Mouse (Mus musculus) forebrain, embryonic 16.5 days (tissue): Measurements from ENCODE around the gene Spink8. TPM values are rescaled to one million over a fixed set of nuclear protein-coding genes. Genes with fewer than 3 reads are reported as not detected.
"Not testable (repeated sequence)": the region's sequence is repeated elsewhere in the genome, so short reads cannot be mapped to it uniquely, and the experiment has no call there.

Experiments
- ATAC-seq: fragments of 200-750 bp; cut with Nextera tagmentation; 2 replicates; pipeline ENCODE4 v1.8.0; 2017; ENCODE audit warnings: mild to moderate bottlenecking, moderate library complexity
- H3K27ac ChIP-seq: fragments of 300-500 bp; sonication (generic); 2 replicates; pipeline ENCODE4 v1.5.1; 2014; ENCODE audit warnings: low read length, control low read depth
- H3K27me3 ChIP-seq: fragments of 300-500 bp; sonication (generic); replicated peaks from 2 replicates; pipeline ENCODE4 v1.6.1; 2014; ENCODE audit warnings: low read length; ENCODE audit not compliant: control insufficient read depth, insufficient read depth
- H3K36me3 ChIP-seq: fragments of 300-500 bp; sonication (generic); 2 replicates; pipeline ENCODE4 v1.6.1; 2014; ENCODE audit not compliant: control insufficient read depth, insufficient read depth
- H3K4me1 ChIP-seq: fragments of 300-500 bp; sonication (generic); replicated peaks from 2 replicates; pipeline ENCODE4 v1.6.1; 2014; ENCODE audit warnings: low read length; ENCODE audit not compliant: control insufficient read depth, insufficient read depth
- H3K4me2 ChIP-seq: fragments of 300-500 bp; sonication (generic); 2 replicates; pipeline ENCODE4 v1.6.1; 2014; ENCODE audit warnings: mild to moderate bottlenecking, low read length, control low read depth
- H3K4me3 ChIP-seq: fragments of 300-500 bp; sonication (generic); replicated peaks from 2 replicates; pipeline ENCODE4 v1.5.1; 2014; ENCODE audit warnings: mild to moderate bottlenecking, low read length, control low read depth
- H3K9ac ChIP-seq: fragments of 300-500 bp; sonication (generic); replicated peaks from 2 replicates; pipeline ENCODE4 v1.6.1; 2014; ENCODE audit warnings: low read depth, low read length, control low read depth
- H3K9me3 ChIP-seq: fragments of 300-500 bp; sonication (generic); 2 replicates; pipeline ENCODE4 v1.6.1; 2016; ENCODE audit warnings: low read length; ENCODE audit not compliant: control insufficient read depth
- WGBS: fragments of 180-500 bp; shearing (Covaris S2); extraction: QIAGEN DNeasy Blood & Tissue Kit; methylation state at CpG from one replicate; pipeline ENCODE4 v1.1.7; 2014; 5-methylcytosine and 5-hydroxymethylcytosine counted together
- polyA plus RNA-seq: library from polyadenylated mRNA; unstranded; fragments of >200 nt; fragmentation: Nextera tagmentation; extraction: Ambion mirVana; gene quantifications from 2 replicates; pipeline ENCODE4 v1.2.1, GENCODE M21; 2015

The Spink8 gene
- not detected in 2 replicates for polyA plus RNA-seq

DNA sequence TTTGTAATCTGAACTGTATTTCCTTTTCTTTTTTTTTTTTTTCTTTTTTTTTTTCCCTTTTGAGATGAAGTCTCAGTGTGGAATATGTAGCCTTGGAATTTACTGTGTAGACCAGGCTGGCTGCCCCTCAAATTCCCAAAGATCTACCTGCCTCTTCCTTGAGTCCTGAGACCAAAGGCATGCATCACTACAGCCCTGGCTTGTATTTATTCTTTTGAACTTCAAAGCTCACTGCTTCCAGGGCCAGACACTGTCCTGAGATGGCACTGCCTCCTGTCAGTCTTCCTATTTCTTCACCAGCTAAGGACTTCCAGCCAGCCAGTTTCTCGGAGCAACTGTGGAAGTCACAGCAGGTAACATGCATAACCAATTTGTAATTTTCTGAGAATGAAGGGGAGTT, at the start of gene Spink8:
Gene Spink8, plus strand, starts transcription at position 301 of the 400 bp plus-strand sequence.
- Histone ChIP-seq H3K4me3 (no peak within 1 kb of the TSS), H3K36me3 (no peaks in the 10 kb centered on the region), H3K27ac (no peak within 1 kb of the TSS), H3K27me3 (no peaks in the 10 kb centered on the region), H3K9me3 (no peaks in the 10 kb centered on the region), H3K4me1 (no peaks in the 10 kb centered on the region), H3K9ac (no peak within 1 kb of the TSS), H3K4me2 (no peak within 1 kb of the TSS)
- 53% methylated on average over 1 of the region's 1 CpGs for WGBS
- no peak for ATAC-seq

DNA sequence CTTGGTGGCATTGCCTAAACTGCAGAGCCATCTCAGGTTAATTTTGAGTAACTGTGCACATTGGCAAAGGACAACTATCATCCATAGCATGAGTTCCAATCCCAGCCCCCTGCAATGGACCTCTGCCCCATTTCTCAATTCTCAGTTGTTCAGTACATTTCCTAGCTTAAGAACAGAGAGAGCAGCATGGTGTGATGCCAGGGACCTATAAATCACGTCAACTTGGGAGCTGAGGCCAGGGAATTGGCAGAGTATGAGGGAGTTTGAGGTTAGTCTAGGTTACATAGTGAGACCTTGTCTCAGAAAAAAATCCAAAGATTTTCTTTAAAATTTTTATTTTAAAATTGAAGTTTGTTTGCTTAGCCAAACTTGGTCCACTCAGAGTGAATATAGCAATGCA, 45.2 kb upstream of the Spink8 start:
- not testable (repeated sequence) for H3K27me3 ChIP-seq, H3K27ac ChIP-seq, ATAC-seq, H3K4me2 ChIP-seq, H3K9me3 ChIP-seq, H3K4me3 ChIP-seq, H3K4me1 ChIP-seq, H3K36me3 ChIP-seq, H3K9ac ChIP-seq
- WGBS, result 69% methylated on average over 1 of the region's 1 CpGs

DNA sequence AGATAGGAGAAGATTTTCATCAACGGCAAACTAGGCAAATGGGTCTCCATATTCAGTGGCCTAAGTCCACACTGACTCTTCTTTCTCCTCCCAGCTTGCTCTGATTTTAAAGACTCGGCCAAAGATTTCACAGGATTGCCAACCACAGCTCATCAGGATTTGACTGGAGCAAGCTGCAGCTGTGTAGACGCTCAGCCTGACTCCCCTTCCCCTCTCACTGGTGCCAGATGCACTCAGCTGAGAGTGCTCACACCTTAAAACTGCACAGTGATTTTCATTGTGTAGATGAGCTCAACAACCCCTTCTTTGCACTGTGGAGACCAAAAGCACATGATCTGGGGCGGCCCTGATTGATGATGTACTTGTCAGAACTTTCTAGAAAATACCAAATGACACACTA, 21.5 kb upstream of the Spink8 start, which contains the start of gene Fbxw27:
Gene Fbxw27, minus strand, starts transcription at position 101 of the 400 bp plus-strand sequence.
- H3K27ac ChIP-seq, result not testable (repeated sequence)

DNA sequence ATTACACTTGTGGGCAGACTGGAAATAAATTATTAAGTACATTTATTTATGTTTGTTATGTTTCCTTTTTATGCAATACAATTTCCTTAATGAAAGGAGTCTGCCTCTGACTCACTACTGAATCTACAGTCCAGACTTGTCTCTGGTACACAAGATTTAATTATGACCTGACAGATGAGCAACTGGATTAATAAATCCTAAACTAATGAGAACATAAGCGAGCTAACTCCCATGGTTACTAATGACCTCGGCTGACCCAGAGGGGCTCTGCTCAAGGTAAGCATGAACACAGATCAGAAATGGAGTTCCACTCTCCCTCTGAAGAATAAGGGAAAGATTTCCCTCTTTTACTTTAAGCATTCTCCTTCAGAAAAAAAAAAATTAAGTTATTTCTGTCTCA, 16.9 kb upstream of the Spink8 start:
- no peak for ATAC-seq
- H3K9me3 ChIP-seq, result no peaks in the 10 kb centered on the region
- WGBS, result 68% methylated on average over 2 of the region's 2 CpGs
- no peaks in the 10 kb centered on the region for H3K36me3 ChIP-seq
- H3K4me2 ChIP-seq, result no peak overlapping the region
- no peaks in the 10 kb centered on the region for H3K27me3 ChIP-seq
- no peak overlapping the region for H3K4me3 ChIP-seq
- H3K9ac ChIP-seq, result no peak overlapping the region
- no peak overlapping the region for H3K27ac ChIP-seq
- no peaks in the 10 kb centered on the region for H3K4me1 ChIP-seq

More for the DNA sequence above, 21.5 kb upstream of the Spink8 start, which contains the start of gene Fbxw27:
- WGBS, result 79% methylated on average over 4 of the region's 4 CpGs
- H3K36me3 ChIP-seq, H3K4me3 ChIP-seq, H3K9ac ChIP-seq, H3K4me1 ChIP-seq, H3K9me3 ChIP-seq, ATAC-seq, H3K4me2 ChIP-seq, H3K27me3 ChIP-seq: not testable (repeated sequence)

DNA sequence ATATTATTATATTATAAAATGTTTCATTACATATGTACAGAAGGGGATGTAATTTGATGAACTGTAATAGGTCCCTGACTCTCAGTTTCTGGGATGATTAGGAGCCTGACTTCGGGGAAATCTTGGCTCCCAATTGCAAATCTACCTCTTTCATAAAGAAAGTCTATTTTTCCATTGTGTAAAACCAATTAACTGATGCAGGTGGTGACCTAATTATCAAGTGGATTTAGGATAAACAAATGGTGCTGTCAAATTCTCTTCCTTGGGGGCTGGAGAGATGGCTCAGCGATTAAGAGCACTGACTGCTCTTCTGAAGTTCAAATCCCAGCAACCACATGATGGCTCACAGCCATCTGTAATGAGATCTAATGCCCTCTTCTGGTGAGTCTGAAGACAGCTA, 16.3 kb upstream of the Spink8 start:
- no peaks in the 10 kb centered on the region for H3K4me1 ChIP-seq
- H3K4me3 ChIP-seq, result no peak overlapping the region
- no peaks in the 10 kb centered on the region for H3K9me3 ChIP-seq
- H3K27ac ChIP-seq, result no peak overlapping the region
- H3K9ac ChIP-seq, result no peak overlapping the region
- H3K36me3 ChIP-seq, result no peaks in the 10 kb centered on the region
- H3K27me3 ChIP-seq, result no peaks in the 10 kb centered on the region
- H3K4me2 ChIP-seq, result no peak overlapping the region
- ATAC-seq, result no peak
- WGBS, result 39% methylated on average over 2 of the region's 2 CpGs

DNA sequence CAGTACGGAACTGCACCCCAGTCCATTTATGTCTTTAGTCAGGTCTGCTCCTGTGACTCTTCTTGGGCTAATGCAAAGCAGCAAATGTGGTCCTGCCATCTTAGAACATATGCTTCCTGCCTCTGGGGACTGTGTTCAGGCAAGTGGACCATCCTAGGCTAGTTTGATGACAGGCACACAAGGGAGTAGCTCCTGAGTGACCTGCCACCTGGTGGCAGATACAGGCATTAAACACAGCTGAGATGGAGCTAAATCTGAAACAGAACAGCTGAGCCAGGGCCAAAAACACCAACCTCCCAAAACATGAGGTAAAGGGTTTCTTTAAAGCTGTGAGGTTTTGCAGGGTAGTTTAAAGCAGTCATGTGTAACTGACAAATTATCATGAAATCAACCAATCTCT, 14.0 kb upstream of the Spink8 start:
- Histone ChIP-seq H3K9me3 (no peaks in the 10 kb centered on the region), H3K4me2 (no peak overlapping the region), H3K36me3 (no peaks in the 10 kb centered on the region), H3K4me1 (no peaks in the 10 kb centered on the region), H3K27me3 (no peaks in the 10 kb centered on the region), H3K4me3 (no peak overlapping the region), H3K27ac (no peak overlapping the region), H3K9ac (no peak overlapping the region)
- no peak for ATAC-seq
- 96% methylated on average over 1 of the region's 1 CpGs for WGBS

DNA sequence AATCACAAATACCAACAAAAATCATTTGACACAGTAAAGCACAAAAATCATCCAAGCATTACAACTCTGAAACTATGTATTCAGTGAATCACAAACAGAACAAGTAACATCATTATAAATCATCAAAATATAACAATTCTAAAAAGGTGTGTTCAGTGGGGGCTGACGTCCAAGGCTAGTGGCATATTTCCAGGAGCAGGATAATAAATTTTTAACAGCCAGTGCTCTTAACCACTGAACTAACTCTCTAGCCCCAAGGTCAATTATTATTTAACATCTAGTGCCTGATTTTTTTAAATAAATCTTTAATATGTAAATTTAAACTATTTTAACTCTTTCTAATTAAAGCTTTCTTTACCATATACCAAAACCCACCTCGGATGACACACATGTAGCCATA, 6.5 kb upstream of the Spink8 start:
- WGBS, result 89% methylated on average over 2 of the region's 2 CpGs
- H3K9ac ChIP-seq, H3K27me3 ChIP-seq, H3K4me1 ChIP-seq, H3K9me3 ChIP-seq, H3K4me2 ChIP-seq, H3K27ac ChIP-seq, ATAC-seq, H3K36me3 ChIP-seq, H3K4me3 ChIP-seq: not testable (repeated sequence)

DNA sequence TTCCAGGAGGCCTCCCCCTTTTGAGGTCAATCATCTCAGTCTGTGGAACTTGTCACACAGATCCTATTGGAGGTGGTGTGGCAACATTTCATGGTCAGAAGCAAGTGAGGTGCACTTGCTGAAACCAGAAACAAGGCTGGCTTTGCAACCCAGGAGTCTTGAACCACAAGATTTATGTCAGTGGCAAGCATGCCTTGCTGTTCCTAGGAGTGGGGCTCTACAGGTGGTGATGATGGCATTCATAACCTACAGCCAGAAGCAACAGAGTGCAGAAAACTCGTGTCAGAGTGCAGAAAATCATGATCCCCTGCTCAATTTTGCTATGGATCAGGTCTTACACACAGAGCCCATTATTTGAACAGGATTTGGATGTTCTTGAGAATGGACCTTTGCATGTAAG, 5.8 kb upstream of the Spink8 start:
- Histone ChIP-seq H3K36me3 (no peaks in the 10 kb centered on the region), H3K9ac (no peak overlapping the region), H3K9me3 (no peaks in the 10 kb centered on the region), H3K4me2 (no peak overlapping the region), H3K27ac (no peak overlapping the region), H3K4me1 (no peaks in the 10 kb centered on the region), H3K4me3 (no peak overlapping the region), H3K27me3 (no peaks in the 10 kb centered on the region)
- ATAC-seq, result no peak
- 50% methylated on average over 1 of the region's 1 CpGs for WGBS

DNA sequence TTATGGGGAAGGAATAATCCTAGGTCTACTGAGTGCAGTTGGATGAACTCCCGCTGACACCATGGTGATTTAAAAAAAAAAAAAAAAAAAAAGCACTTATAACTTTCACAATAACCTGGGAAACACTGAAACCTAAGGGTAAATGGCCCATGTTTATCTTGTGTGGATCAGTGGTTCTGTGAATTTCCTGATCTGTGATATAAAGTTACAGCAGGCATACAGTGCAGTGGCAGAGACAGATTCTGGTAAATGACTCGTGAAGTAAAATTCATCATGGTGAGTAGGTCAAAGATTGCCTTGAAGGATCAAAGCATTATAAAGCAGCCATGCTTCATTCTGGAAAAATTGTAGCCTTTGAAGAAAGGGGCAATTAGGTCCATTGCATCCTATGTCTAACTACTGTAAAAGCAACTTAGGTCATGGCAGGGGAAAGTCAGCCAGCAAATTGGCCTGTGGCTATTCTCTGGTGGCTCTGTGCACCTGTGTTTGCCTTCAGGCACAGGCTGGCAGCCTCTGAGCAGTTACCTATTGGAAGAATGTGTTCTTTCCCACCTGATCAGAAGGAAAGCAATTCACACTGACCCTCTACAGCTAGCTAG, 5.3 kb upstream of the Spink8 start:
- no peaks in the 10 kb centered on the region for H3K9me3 ChIP-seq
- no peaks in the 10 kb centered on the region for H3K4me1 ChIP-seq
- no peaks in the 10 kb centered on the region for H3K27me3 ChIP-seq
- ATAC-seq, result no peak
- H3K9ac ChIP-seq, result no peak overlapping the region
- 89% methylated on average over 2 of the region's 2 CpGs for WGBS
- H3K4me2 ChIP-seq, result no peak overlapping the region
- no peak overlapping the region for H3K4me3 ChIP-seq
- no peaks in the 10 kb centered on the region for H3K36me3 ChIP-seq
- H3K27ac ChIP-seq, result no peak overlapping the region

DNA sequence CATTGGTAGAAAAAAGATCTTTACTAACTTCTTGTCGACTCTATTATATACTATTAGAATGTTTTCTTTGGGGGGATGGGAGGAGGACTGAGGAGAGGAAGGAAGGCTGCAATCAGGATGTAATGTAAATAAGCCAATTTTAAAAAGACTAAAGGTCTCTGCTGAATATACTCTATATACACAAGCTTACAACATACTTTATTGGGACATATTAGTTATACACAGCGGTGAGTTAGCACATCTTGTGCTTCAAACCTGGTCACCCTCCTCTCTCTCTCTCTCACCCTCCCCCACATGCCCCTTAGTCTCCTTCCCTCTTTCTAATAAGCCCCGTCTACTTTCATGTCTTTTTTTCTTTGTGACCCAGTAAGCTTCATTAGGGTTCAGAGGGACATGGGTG, 4.2 kb upstream of the Spink8 start:
- H3K4me3 ChIP-seq, result no peak overlapping the region

More for the DNA sequence above, 4.2 kb upstream of the Spink8 start:
- 58% methylated on average over 3 of the region's 3 CpGs for WGBS
- H3K36me3 ChIP-seq, result no peaks in the 10 kb centered on the region
- H3K27me3 ChIP-seq, result no peaks in the 10 kb centered on the region
- ATAC-seq, result no peak
- no peaks in the 10 kb centered on the region for H3K4me1 ChIP-seq
- H3K4me2 ChIP-seq, result no peak overlapping the region
- H3K9me3 ChIP-seq, result no peaks in the 10 kb centered on the region
- no peak overlapping the region for H3K27ac ChIP-seq
- no peak overlapping the region for H3K9ac ChIP-seq
